Mouse (Mus musculus) kidney, adult 18-20 months (tissue): ENCODE measurements at regions not wholly inside any gene's neighbourhood (a gene's known extent, or its start where the extent isn't known, plus 50 kb on each side); places are given as distances from the start of the nearest gene placed in this dataset.

Experiments
- DNase-seq: peaks from one replicate; pipeline ENCODE4 v3.0.0; 2021

- DNase-seq: no peak
These were observed 988.5 kb upstream of the Tenm2 start for GRCm38 (mm10) chr11:38224300-38224699.

GRCm38 (mm10) chr11:38203347-38203746 is 967.6 kb upstream of the Tenm2 start:
- no peak for DNase-seq

- DNase-seq: no peak
These were observed 965.5 kb upstream of the Tenm2 start for GRCm38 (mm10) chr11:38201136-38201741.

GRCm38 (mm10) chr11:38193719-38194118 is 958.0 kb upstream of the Tenm2 start:
- no peak for DNase-seq

- no peak for DNase-seq
These were observed 956.3 kb upstream of the Tenm2 start for GRCm38 (mm10) chr11:38191895-38192547.

GRCm38 (mm10) chr11:38191437-38191836 is 955.7 kb upstream of the Tenm2 start:
- DNase-seq: no peak

- no peak for DNase-seq
These were observed 935.0 kb upstream of the Tenm2 start for GRCm38 (mm10) chr11:38170721-38171120.

- no peak for DNase-seq
These were observed 922.5 kb upstream of the Tenm2 start for GRCm38 (mm10) chr11:38158310-38158709.

- no peak for DNase-seq
These were observed 921.2 kb upstream of the Tenm2 start for GRCm38 (mm10) chr11:38156944-38157343.

- no peak for DNase-seq
These were observed 919.9 kb upstream of the Tenm2 start for GRCm38 (mm10) chr11:38155706-38156105.

- no peak for DNase-seq
These were observed 907.7 kb upstream of the Tenm2 start for GRCm38 (mm10) chr11:38143436-38143835.

- DNase-seq: no peak
These were observed 893.1 kb upstream of the Tenm2 start for GRCm38 (mm10) chr11:38128851-38129250.

- DNase-seq: no peak
These were observed 888.1 kb upstream of the Tenm2 start for GRCm38 (mm10) chr11:38123789-38124330.

- DNase-seq: no peak
These were observed 886.7 kb upstream of the Tenm2 start for GRCm38 (mm10) chr11:38122474-38122873.

GRCm38 (mm10) chr11:38121051-38121616 is 885.4 kb upstream of the Tenm2 start:
- no peak for DNase-seq

- no peak for DNase-seq
These were observed 882.0 kb upstream of the Tenm2 start for GRCm38 (mm10) chr11:38117741-38118140.

- DNase-seq: no peak
These were observed 856.4 kb upstream of the Tenm2 start for GRCm38 (mm10) chr11:38092202-38092601.

- no peak for DNase-seq
These were observed 839.5 kb upstream of the Tenm2 start for GRCm38 (mm10) chr11:38075171-38075732.

- no peak for DNase-seq
These were observed 833.9 kb upstream of the Tenm2 start for GRCm38 (mm10) chr11:38069635-38070034.

- no peak for DNase-seq
These were observed 831.9 kb upstream of the Tenm2 start for GRCm38 (mm10) chr11:38067682-38068081.

GRCm38 (mm10) chr11:38066091-38066490 is 830.3 kb upstream of the Tenm2 start:
- no peak for DNase-seq

- no peak for DNase-seq
These were observed 824.3 kb upstream of the Tenm2 start for GRCm38 (mm10) chr11:38060105-38060504.

GRCm38 (mm10) chr11:38058896-38059295 is 823.1 kb upstream of the Tenm2 start:
- no peak for DNase-seq

GRCm38 (mm10) chr11:38036582-38036981 is 800.8 kb upstream of the Tenm2 start:
- DNase-seq: no peak
